Mouse (Mus musculus) layer of hippocampus, adult 2 months (tissue): Measurements from ENCODE around the gene Bicd1. TPM values are rescaled to one million over a fixed set of nuclear protein-coding genes. Genes with fewer than 3 reads are reported as not detected.
A peak's percentile ranks its signal among the peaks of the same experiment; 100 is the strongest.
"Not testable (repeated sequence)": the region's sequence is repeated elsewhere in the genome, so short reads cannot be mapped to it uniquely, and the experiment has no call there.

Experiments used
- DNase-seq, 2 experiments: peaks; one replicate each; pipeline ENCODE4 v3.0.0; 2022; ENCODE audit warnings: low spot score in 2 of 2
- H3K27ac ChIP-seq: fragments of 200-600 bp; 2 replicates; pipeline ENCODE4 v1.8.1; 2022
- H3K4me3 ChIP-seq: fragments of 200-600 bp; 2 replicates; pipeline ENCODE4 v1.8.1; 2022; ENCODE audit warnings: mild to moderate bottlenecking
- CTCF ChIP-seq: fragments of 200-600 bp; conservative IDR thresholded peaks from 2 replicates; pipeline ENCODE4 v1.8.1; 2022; ENCODE audit warnings: antibody characterized with exemption, mild to moderate bottlenecking, moderate library complexity
- long read RNA-seq, 2 experiments: library from polyadenylated mRNA; stranded (forward); transcript quantifications; one replicate each; pipeline ENCODE4 v2.0.0; 2021; ENCODE audit warnings: borderline mapping rate in 2 of 2
- total RNA-seq, 2 experiments: library from RNA; stranded (reverse); gene quantifications; 2 replicates each; pipeline ENCODE4 v1.2.3; 2021

Bicd1 gene
- 10 to 100 TPM; 52.3 to 52.7 TPM for total RNA-seq
- long read RNA-seq, experiment 1, full-length matches to known transcripts: 9 of 17 reads
- long read RNA-seq, experiment 1, partial matches to known transcripts: 3 of 17 reads
- long read RNA-seq, experiment 1, other reads (novel, unspliced or antisense): 5 of 17 reads
- long read RNA-seq, experiment 2, full-length matches to known transcripts: 13 of 14 reads
- long read RNA-seq, experiment 2, partial matches to known transcripts: 0 of 14 reads
- long read RNA-seq, experiment 2, other reads (novel, unspliced or antisense): 1 of 14 reads

DNA sequence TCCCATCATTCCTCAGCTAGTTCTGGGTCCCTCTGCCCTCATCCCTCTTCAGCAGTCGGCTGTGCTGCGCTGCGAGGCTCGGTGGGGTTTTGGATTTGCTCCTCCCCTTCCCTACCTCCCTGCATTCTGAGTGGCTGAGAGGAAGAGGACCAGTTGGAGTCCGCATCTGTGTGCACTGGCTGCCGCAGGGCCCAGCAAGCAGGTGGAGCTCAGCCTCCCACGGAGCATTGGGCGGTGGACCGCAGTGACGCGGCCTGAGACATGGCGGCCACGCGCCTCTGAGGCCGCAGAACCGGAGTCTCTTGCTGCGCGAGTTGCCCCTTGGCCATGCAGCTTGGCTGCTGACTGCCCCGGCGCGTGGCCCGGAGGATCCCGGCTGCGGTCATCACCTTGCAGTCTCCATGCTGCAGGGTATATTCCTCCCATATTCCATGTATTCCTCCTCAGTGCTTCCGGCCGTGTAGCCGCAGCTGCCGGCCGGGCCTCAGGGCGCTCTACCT, at the start of gene Bicd1:
Gene Bicd1, plus strand, starts transcription at position 54 of the 500 bp plus-strand sequence.
- no peak for TF ChIP-seq CTCF
- peak within 1 kb of the TSS; percentile 98 for H3K27ac ChIP-seq
- H3K4me3 ChIP-seq: peak within 1 kb of the TSS; percentile 93
- peak; percentile 87 to 93 for DNase-seq

DNA sequence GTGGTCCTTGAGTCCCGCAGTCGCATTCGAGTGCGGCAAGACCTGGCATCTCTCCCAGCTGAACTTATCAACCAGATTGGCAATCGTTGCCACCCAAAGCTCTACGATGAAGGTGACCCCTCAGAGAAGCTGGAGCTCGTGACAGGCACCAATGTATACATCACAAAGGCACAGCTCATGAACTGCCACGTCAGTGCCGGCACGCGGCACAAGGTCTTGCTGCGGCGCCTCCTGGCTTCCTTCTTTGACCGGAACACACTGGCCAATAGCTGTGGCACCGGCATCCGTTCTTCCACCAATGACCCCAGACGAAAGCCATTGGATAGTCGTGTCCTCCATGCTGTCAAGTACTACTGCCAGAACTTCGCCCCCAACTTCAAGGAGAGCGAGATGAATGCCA, 46.2 kb upstream of the Bicd1 start:
- not testable (repeated sequence) for DNase-seq, H3K4me3 ChIP-seq, H3K27ac ChIP-seq

DNA sequence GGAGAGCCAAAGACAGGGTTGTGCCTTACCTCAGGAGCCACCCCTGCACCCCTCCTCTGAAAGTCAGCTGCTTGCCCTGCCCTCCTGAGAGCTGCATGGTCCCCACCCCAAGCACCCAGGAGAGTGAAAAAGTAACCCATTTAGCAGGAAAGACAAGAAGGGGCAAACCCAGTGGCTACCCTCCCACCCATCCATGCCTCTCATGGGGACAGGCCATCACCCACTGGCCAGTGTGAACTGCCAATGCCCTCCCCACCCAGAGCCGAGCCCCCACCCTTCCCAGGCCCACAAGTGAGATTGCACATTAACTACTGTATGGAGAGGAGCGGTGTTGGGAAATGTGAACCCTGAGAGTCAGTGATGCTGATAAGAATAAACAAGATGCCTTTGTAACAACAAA, 42.7 kb upstream of the Bicd1 start:
- H3K27ac ChIP-seq, H3K4me3 ChIP-seq, DNase-seq: not testable (repeated sequence)

GRCm38 (mm10) chr6:149366403-149366802, 42.3 kb upstream of the Bicd1 start:
- no peak for TF ChIP-seq CTCF
- no peak overlapping the region for H3K27ac ChIP-seq
- no peak overlapping the region for H3K4me3 ChIP-seq
- no peak for DNase-seq

GRCm38 (mm10) chr6:149374986-149375457, 33.7 kb upstream of the Bicd1 start:
- DNase-seq: peak; percentile 50 to 55

DNA sequence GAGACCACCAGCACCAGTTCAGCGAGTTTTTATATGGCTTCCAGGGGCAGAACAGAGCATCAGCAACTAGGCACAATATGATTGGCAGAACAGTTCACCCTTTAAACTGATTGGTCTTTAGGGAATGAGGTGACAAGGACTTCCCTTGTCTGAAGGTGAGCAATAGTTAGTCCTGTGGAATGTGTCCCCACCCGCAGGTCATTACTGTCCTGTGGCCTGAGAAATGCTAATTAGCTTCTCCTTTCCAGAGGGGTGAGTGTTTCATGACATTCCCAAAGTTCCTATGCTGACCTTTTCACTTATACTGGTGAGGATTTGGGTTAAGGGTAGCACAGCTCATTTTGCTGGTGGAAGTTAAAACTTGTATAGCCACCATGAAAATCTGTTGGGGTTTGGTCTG, 25.2 kb upstream of the Bicd1 start:
- H3K27ac ChIP-seq: no peak overlapping the region
- H3K4me3 ChIP-seq: no peak overlapping the region
- DNase-seq: no peak
- TF ChIP-seq CTCF: no peak

More at GRCm38 (mm10) chr6:149374986-149375457, 33.7 kb upstream of the Bicd1 start:
- peak; percentile 81 for TF ChIP-seq CTCF
- Histone ChIP-seq H3K27ac (no peak overlapping the region), H3K4me3 (0 out of 2 replicates have a peak overlapping the region, but pooled peaks have one; percentile 4)

DNA sequence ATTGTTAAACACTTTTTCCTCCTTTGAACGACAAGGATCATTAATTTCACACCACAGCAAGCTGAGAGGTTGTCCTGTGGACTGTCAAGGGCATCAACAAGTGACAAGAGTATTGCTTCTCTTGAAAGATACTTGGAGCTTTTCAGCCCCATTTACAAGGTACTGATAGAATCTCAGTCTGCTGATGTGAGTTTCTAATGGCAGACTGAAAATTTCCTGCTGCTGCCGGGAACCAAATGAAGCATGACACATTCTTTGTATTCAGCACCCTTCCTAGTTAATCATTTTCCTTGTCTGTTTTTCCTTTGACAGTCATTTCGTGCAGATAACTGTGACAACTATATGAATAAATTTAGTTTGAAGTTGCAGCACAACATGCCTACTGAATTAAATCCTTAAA, 22.3 kb upstream of the Bicd1 start:
- DNase-seq: no peak
- TF ChIP-seq CTCF: no peak
- H3K4me3 ChIP-seq: no peak overlapping the region
- no peak overlapping the region for H3K27ac ChIP-seq

- not testable (repeated sequence) for H3K27ac ChIP-seq, H3K4me3 ChIP-seq, DNase-seq
These were observed 19.1 kb upstream of the Bicd1 start for GRCm38 (mm10) chr6:149389626-149390025.

DNA sequence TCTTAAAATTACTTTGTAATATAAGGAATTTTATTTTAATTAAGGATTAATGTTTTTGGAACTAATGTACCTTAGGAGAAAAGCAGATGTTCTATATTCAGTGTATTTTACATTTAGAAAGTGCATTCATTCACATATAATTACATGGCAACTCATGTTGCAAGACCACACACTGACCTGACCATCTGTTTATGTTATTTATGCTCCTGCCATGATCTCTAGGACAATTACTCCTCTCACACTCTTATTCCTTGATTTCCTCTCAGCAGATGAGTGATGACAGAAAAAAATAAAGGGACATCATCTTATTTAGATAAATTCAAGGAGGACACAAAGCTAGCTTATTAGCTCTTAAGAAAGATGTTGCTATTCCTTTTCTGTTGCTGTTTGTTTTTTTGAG, 9.3 kb upstream of the Bicd1 start:
- DNase-seq: no peak
- no peak overlapping the region for H3K27ac ChIP-seq
- no peak for TF ChIP-seq CTCF
- H3K4me3 ChIP-seq: no peak overlapping the region

- no peak for TF ChIP-seq CTCF
- H3K27ac ChIP-seq: peak overlapping the region; percentile 98
- H3K4me3 ChIP-seq: peak overlapping the region; percentile 93
- peak in 1 of 2 experiments; percentile 25 for DNase-seq
These were observed 655 bp downstream of the Bicd1 start for GRCm38 (mm10) chr6:149409341-149409740.

DNA sequence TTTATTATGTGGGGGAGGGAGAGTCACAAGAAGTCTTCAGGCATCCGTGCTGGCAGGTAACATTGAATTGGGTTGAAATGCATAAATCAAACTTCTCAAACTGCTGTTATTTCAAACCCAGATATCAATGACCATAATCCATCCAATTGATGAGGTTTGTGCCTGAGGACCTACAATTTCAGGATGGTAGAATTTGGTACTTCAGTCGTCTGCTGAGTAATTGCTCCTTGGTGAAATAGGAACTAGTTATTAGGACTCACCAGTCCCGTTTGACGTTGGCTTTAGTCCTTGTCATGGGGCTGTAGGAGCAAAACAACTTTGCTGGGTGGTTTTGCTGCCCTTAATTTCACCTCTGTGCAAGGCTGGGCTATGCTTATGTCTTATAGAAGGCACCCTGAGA, 1.2 kb downstream of the Bicd1 start:
- TF ChIP-seq CTCF: no peak
- no peak for DNase-seq
- peak overlapping the region; percentile 93 for H3K4me3 ChIP-seq
- peak overlapping the region; percentile 98 for H3K27ac ChIP-seq

- Histone ChIP-seq H3K4me3 (no peak overlapping the region), H3K27ac (no peak overlapping the region)
- no peak for TF ChIP-seq CTCF
- no peak for DNase-seq
These were observed 4.6 kb downstream of the Bicd1 start for GRCm38 (mm10) chr6:149413256-149413655.

DNA sequence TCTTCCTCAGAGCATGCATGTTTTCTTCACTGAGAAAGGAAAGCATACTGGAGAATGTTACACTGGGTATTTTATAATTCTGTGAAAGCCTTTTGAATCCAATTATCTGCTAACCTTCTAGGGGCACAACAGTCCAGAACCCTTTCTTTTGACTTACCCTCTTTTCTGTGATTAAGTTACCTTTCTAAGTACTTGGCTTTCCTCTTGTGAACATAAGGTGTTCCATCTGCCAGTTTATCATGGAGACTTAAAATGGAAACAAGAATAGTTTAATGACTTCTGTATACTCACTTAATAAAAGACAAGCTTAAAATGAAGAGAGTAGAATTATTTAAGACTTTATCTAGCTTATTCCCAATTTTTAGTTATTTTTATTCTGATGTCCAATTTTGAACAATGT, 16.1 kb downstream of the Bicd1 start:
- DNase-seq: no peak
- Histone ChIP-seq H3K27ac (no peak overlapping the region), H3K4me3 (no peak overlapping the region)
- no peak for TF ChIP-seq CTCF

- peak; percentile 67 for TF ChIP-seq CTCF
- H3K4me3 ChIP-seq: no peak overlapping the region
- no peak overlapping the region for H3K27ac ChIP-seq
- no peak for DNase-seq
These were observed 30.5 kb downstream of the Bicd1 start for GRCm38 (mm10) chr6:149439140-149439539.
